Mouse (Mus musculus): ENCODE results near the gene Nectin4.
"Not testable (repeated sequence)": the region's sequence is repeated elsewhere in the genome, so short reads cannot be mapped to it uniquely, and the experiment has no call there.

DNA sequence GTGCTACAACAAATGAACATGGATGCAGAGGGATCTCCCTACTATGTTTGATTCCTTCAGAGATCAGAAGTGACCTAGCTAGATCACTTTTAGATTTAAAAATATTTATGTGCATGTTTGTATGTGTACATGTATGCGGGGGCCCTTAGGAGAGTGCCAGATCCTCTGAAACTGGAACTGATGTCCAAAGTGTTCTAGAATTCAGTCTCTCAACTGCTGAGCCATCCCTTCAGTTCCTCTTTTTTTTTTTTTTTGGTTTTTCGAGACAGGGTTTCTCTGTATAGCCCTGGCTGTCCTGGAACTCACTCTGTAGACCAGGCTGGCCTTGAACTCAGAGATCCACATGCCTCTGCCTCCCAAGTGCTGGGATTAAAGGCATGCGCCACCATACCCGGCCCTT, 43.3 kb upstream of the Nectin4 start:
- TF ChIP-seq CTCF (IDR thresholded peaks at IDR 0.05; ENCODE audit: low read depth, low read length); POLR2A (IDR thresholded peaks at IDR 0.05; ENCODE audit: extremely low read depth, insufficient read depth, low read length): not testable (repeated sequence)
